Mouse (Mus musculus): ENCODE measurements around the gene Smad6.

GRCm38 (mm10) chr9:64021319-64021850 lies 474 bp downstream of the Smad6 start:
- TF ChIP-seq CTCF (IDR thresholded peaks at IDR 0.05; ENCODE audit: borderline replicate concordance, insufficient read depth, low read depth, low read length) (no peak), POLR2A (IDR thresholded peaks at IDR 0.05; ENCODE audit: borderline replicate concordance, insufficient read depth, low read length) (no peak)
